Mouse (Mus musculus): Measurements from ENCODE around the gene Cbx8.

Cbx8 gene

DNA sequence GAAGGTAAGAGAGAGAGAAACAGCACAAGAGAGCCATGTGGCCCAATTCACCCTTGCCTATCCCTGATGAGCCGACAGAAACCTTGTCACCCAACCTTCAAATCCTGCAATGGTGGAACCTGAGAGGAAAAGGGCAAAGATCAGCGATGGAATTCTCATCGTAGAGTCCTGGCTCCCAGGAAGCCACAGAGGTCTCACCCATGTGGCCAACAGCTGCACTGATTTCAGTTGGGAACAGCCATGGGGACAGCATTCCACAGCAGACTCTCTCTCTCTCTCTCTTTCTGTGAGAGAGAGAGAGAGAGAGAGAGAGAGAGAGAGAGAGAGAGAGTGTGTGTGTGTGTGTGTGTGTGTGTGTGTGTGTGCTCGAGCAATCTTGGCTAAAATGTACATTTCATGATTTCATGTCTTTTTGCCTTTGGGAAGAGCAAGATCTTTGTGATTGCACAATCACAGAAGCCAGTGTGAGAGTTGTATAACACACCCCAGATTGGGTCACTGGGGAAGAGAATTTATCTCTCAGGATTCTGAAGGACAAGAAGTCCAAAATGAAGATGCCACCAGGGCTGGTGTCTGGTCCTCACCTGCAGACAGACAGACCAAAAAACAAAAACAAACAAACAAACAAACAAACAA is 39.2 kb downstream of the Cbx8 start:
- CTCF ChIA-PET: no interaction called here

DNA sequence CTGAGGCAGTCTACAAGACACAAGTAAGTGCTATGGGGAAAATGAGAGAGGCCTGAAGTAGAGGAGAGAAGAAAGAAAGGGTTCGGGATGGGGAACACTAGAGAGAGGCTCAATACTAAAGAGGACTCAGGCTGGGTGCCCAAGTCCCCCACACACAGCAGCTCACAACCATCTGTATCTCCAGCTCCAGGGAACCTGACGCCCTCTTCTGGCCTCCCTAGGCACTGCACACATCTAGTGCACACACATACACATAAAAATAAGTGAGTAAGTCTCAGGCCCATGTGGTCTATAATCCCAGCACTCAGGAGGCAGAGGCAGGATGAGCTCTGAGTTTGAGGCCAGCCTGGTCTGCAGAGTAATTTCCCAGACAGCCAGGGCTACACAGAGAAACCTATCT is 39.9 kb downstream of the Cbx8 start:
- CTCF ChIA-PET: no interaction called here

DNA sequence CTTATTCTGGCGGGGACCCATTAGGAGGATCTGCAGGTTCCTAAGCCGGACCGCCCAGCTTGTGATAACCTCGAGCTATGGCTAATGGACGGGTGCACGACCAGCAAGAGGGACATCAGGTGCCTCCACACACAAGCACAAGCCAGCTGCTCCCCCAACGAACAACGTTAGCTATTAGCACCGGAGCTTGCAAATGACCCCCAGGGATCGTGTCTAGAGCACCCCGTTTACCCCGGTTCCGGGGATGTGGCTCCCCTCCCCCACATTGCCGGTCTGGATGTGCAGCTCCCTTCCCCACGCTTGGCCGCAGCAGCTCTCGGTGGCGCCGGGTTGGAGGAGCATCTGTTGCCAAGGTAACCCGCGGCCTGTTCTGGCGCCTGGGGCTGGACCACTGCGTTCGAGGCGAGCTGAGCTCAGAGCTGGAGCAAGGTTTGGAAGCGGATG is 41.4 kb downstream of the Cbx8 start:
- CTCF ChIA-PET: no interaction called here

DNA sequence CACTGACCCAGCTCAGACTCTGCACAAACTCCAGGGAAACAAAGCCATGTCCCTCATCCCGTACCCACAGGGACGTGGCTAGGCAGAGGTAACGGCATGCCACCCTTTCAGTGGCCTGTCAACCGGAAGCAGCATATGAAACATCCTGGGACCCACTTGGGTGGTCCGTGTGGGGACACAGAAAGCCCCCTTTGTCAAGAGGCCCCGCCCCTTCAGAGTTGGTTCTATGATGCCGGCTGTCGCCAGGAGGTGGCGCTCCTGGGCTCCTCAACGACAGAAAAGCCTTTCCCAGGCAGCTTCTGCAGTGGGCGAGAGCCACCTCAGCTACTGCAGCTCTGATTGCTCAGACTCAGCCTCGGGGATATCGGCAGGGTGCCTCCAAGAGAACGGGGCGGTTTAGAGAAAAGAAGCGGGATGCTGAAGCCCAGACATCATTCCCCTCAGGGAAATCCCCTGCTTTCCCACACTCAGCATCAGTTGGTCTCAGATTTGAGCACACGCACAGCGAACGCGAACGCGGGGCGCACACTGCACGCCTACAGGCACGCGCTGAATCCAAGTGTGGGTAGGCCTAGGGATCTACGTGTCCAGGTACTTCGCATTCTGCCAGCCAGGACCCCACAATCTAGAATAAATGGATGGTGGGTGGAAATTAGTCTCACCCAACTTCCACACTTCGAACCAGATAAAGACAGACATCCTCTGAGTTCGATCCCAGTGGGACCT is 42.1 kb downstream of the Cbx8 start:
- CTCF ChIA-PET: interaction anchor here (0.6 kb wide), 1 partner anchor 57 kb away, joined by 6 read pairs; no protein-coding TSS in a partner anchor

DNA sequence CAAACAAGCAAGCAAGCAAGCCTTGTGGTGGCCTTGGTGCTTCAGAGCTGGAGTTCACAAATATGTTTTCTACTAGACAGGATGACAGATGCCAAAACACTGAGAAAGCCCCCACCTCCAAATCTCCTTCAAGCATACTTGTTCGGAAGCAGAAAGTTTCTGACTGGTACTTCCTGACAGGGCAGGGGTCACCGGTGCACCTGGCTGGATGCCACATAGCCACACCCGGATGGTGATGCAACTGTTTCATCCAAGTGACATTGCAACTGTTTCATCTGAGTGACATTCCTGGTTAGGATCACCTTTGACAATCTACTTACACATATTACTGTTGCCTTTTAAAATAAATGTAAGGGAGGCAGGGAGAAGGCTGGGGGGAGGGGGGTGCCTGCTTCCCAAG is 43.6 kb downstream of the Cbx8 start:
- CTCF ChIA-PET: no interaction called here

DNA sequence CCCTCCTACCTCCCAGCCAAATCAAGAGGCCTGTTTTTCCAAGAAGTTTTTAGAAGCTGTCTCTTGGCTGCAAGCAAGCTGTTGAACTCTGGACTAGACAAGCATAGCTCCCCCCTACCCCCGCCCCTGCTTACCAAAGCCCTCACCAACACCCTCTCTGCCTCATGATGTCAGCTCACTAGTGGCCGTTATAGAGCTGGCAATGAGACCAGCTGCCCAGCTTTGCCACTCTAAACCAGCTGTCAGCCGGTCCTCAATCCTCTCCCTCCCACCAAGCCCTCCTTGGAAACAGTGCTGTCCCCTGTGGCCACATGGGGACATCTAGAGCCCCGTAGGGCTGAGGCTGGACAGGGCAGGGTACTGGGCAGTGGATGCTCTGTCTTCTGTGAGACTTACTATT is 45.3 kb downstream of the Cbx8 start:
- CTCF ChIA-PET: no interaction called here

DNA sequence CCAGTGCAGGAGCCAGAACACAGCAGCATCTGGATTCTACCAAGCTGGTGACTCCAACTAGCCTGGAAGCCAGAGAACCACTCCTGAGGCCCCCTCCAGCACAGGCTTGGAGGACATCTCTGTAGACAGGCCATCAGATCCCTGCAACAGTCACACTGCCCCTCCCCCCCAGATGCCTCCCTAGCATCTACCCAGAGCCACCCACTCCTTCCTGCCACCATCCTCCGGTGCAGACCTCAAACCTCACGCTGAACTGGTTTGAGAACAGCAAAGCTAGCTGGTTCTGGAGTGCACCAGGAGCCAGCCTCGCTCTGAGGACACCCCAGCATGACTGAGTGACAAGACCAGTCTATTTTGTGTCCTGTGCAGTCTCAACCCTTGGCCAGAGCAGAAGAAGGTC is 48.0 kb downstream of the Cbx8 start:
- CTCF ChIA-PET: no interaction called here

DNA sequence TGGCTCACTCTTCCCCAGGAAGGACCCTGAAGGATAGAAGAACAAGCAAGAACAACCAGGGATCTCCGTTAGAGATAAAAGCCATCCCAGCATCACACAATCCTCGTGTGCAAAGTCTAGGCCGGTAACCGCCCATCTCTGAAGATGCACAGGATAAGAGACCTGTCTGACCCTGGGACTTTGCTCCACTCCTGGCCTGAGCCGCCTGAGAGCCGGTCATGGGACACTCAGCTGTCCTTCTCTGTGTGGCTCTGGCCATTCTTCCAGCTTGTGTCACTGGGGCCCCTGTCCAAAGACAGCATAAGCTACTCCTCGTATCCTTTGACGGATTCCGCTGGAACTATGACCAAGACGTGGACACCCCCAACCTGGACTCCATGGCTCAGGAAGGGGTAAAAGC is 52.8 kb downstream of the Cbx8 start, which contains the start of gene Enpp7:
TSS of gene Enpp7 (plus strand) at position 190 of the 400 bp plus-strand sequence.
- CTCF ChIA-PET: no interaction called here
